Comparison of ENCODE assay signal across 21 mouse cellular contexts in the genomic region with DNA sequence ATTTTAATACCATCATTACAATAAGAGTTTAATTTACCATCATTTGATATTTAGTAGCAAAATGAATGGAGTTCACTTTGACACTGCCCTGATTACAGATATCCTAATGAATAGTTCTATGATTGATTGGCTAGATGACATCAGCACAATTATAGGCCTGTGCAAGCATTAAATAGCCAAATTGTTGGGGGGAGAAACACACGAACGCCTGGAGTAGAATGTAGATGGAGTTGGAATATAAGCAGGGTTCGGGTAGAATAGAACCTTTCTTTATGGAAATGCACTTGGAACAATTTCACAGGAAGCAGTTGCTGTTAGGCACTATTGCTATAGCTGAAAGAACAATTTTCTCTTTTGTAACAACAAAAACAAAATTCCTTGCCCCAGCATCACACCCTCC.
"Had no signal": no experiment of that assay in that cellular context is flagged by ENCODE, and none has a peak within 500 bp of the region (broad histone marks: within the 10 kb centered on the region; RNA-seq: fewer than 3 reads in every experiment).

No protein-coding gene starts in this region.

- H3K9me3 ChIP-seq: lung, embryonic 15.5 days; neural tube, embryonic 13.5 days; neural tube, embryonic 15.5 days had no signal

- H3K4me3 ChIP-seq: lung, embryonic 15.5 days; megakaryocyte, embryonic 14.5 days; myocyte; neural tube, embryonic 13.5 days; neural tube, embryonic 15.5 days had no signal

- H3K27me3 ChIP-seq: lung, embryonic 15.5 days; megakaryocyte, embryonic 14.5 days; neural tube, embryonic 13.5 days; neural tube, embryonic 15.5 days had no signal

- ATAC-seq: lung, postnatal 0 days; midbrain, embryonic 16.5 days had no signal

- H3K9ac ChIP-seq: lung, embryonic 15.5 days; neural tube, embryonic 13.5 days; neural tube, embryonic 15.5 days had no signal

- H3K4me2 ChIP-seq: lung, embryonic 15.5 days; midbrain, embryonic 11.5 days; neural tube, embryonic 13.5 days; neural tube, embryonic 15.5 days had no signal

- H3K36me3 ChIP-seq: lung, embryonic 15.5 days; neural tube, embryonic 13.5 days; neural tube, embryonic 15.5 days had no signal

- H3K27ac ChIP-seq: lung, embryonic 15.5 days; macrophage; neural tube, embryonic 13.5 days; neural tube, embryonic 15.5 days had no signal

- H3K4me1 ChIP-seq: lung, embryonic 15.5 days; megakaryocyte, embryonic 14.5 days; neural tube, embryonic 13.5 days; neural tube, embryonic 15.5 days had no signal

- DNase-seq: lung, adult 18-20 months; lung, postnatal 14 days; lung, postnatal 36 days; midbrain, embryonic 14.5 days; retina, postnatal 1 day; right cerebral cortex, adult 18-20 months; right cerebral cortex, postnatal 25 days; right cerebral cortex, postnatal 4 days; spleen, adult 18-20 months; thymus, adult 18-20 months; thymus, postnatal 14 days; thymus, postnatal 36 days had no signal
